Mouse (Mus musculus): ENCODE results near the gene Dnajb12. TPM values are rescaled to one million over a fixed set of nuclear protein-coding genes. Genes with fewer than 3 reads are reported as not detected.
A peak's percentile ranks its signal among the peaks of the same experiment; 100 is the strongest.

Gene Dnajb12
- polyA plus RNA-seq, 1 experiment from 2014 or later = 17.4 TPM

GRCm38 (mm10) chr10:59939081-59939480, 59.7 kb downstream of the Dnajb12 start:
- 67% methylated on average over 1 of the region's 1 CpGs for WGBS
- H3K36me3 ChIP-seq (ENCODE audit: control insufficient read depth, insufficient read depth, low read length) = no peaks in the 10 kb centered on the region
- TF ChIP-seq EP300 (optimal IDR thresholded peaks at IDR 0.05) (no peak), CTCF (IDR thresholded peaks at IDR 0.05; ENCODE audit: low read depth) (no peak)
- H3K27me3 ChIP-seq (ENCODE audit: control insufficient read depth, insufficient read depth, low read length) = no peaks in the 10 kb centered on the region
- no peak overlapping the region for H3K4me2 ChIP-seq (replicated peaks; ENCODE audit: low read depth)
- no peak overlapping the region for H3K9ac ChIP-seq (ENCODE audit: low read length)
- H3K9me3 ChIP-seq (ENCODE audit: control insufficient read depth, low read length) = no peaks in the 10 kb centered on the region
- H3K4me3 ChIP-seq (ENCODE audit: low read depth, low read length) = no peak overlapping the region
- no peak for ATAC-seq (ENCODE audit: low FRiP score, low TSS enrichment)
- DNase-seq (ENCODE audit: low spot score) = no peak
- H3K4me1 ChIP-seq (replicated peaks; ENCODE audit: control insufficient read depth, insufficient read depth) = peaks cover 9% of the 10 kb centered on the region; the same call in 1 of the 2 replicates
- no peak overlapping the region for H3K27ac ChIP-seq (replicated peaks)

GRCm38 (mm10) chr10:59942281-59942846, 63.0 kb downstream of the Dnajb12 start:
- Histone ChIP-seq H3K9me3 (ENCODE audit: control insufficient read depth, low read length) (no peaks in the 10 kb centered on the region), H3K27me3 (ENCODE audit: control insufficient read depth, insufficient read depth, low read length) (no peaks in the 10 kb centered on the region), H3K9ac (ENCODE audit: low read length) (peak overlapping the region; percentile 59), H3K4me2 (replicated peaks; ENCODE audit: low read depth) (peak overlapping the region; percentile 52), H3K4me3 (ENCODE audit: low read depth, low read length) (peak overlapping the region; percentile 25), H3K36me3 (ENCODE audit: control insufficient read depth, insufficient read depth, low read length) (no peaks in the 10 kb centered on the region), H3K4me1 (replicated peaks; ENCODE audit: control insufficient read depth, insufficient read depth) (peaks cover 9% of the 10 kb centered on the region; the same call in 1 of the 2 replicates), H3K27ac (replicated peaks) (peak overlapping the region; percentile 76)
- TF ChIP-seq CTCF (IDR thresholded peaks at IDR 0.05; ENCODE audit: low read depth) (no peak), EP300 (optimal IDR thresholded peaks at IDR 0.05) (no peak)
- ATAC-seq (ENCODE audit: low FRiP score, low TSS enrichment) (no peak), DNase-seq (ENCODE audit: low spot score) (no peak)
- WGBS = 43% methylated on average over 21 of the region's 21 CpGs

- TF ChIP-seq CTCF (IDR thresholded peaks at IDR 0.05; ENCODE audit: low read depth) (no peak), EP300 (optimal IDR thresholded peaks at IDR 0.05) (no peak)
- peak overlapping the region; percentile 52 for H3K4me2 ChIP-seq (replicated peaks; ENCODE audit: low read depth)
- H3K9ac ChIP-seq (ENCODE audit: low read length) = peak overlapping the region; percentile 59
- ATAC-seq (ENCODE audit: low FRiP score, low TSS enrichment) (peak; percentile 58), DNase-seq (ENCODE audit: low spot score) (peak; percentile 63)
- no peaks in the 10 kb centered on the region for H3K27me3 ChIP-seq (ENCODE audit: control insufficient read depth, insufficient read depth, low read length)
- H3K27ac ChIP-seq (replicated peaks) = peak overlapping the region; percentile 76
- WGBS = 3% methylated on average over 16 of the region's 16 CpGs
- H3K9me3 ChIP-seq (ENCODE audit: control insufficient read depth, low read length) = no peaks in the 10 kb centered on the region
- H3K4me3 ChIP-seq (ENCODE audit: low read depth, low read length) = peak overlapping the region; percentile 25
- H3K36me3 ChIP-seq (ENCODE audit: control insufficient read depth, insufficient read depth, low read length) = no peaks in the 10 kb centered on the region
- peaks cover 9% of the 10 kb centered on the region; the same call in 1 of the 2 replicates for H3K4me1 ChIP-seq (replicated peaks; ENCODE audit: control insufficient read depth, insufficient read depth)
Measured at GRCm38 (mm10) chr10:59942847-59943420, 63.6 kb downstream of the Dnajb12 start.

- ATAC-seq (ENCODE audit: low FRiP score, low TSS enrichment) (peak; percentile 92), DNase-seq (ENCODE audit: low spot score) (peak; percentile 96)
- H3K9ac ChIP-seq (ENCODE audit: low read length) = peak overlapping the region; percentile 59
- peak overlapping the region; percentile 52 for H3K4me2 ChIP-seq (replicated peaks; ENCODE audit: low read depth)
- H3K4me1 ChIP-seq (replicated peaks; ENCODE audit: control insufficient read depth, insufficient read depth) = peaks cover 9% of the 10 kb centered on the region; the same call in 1 of the 2 replicates
- H3K4me3 ChIP-seq (ENCODE audit: low read depth, low read length) = peak overlapping the region; percentile 25
- H3K27me3 ChIP-seq (ENCODE audit: control insufficient read depth, insufficient read depth, low read length) = no peaks in the 10 kb centered on the region
- WGBS = 16% methylated on average over 13 of the region's 13 CpGs
- H3K27ac ChIP-seq (replicated peaks) = peak overlapping the region; percentile 76
- no peaks in the 10 kb centered on the region for H3K9me3 ChIP-seq (ENCODE audit: control insufficient read depth, low read length)
- no peaks in the 10 kb centered on the region for H3K36me3 ChIP-seq (ENCODE audit: control insufficient read depth, insufficient read depth, low read length)
- TF ChIP-seq EP300 (optimal IDR thresholded peaks at IDR 0.05) (no peak), CTCF (IDR thresholded peaks at IDR 0.05; ENCODE audit: low read depth) (no peak)
Measured at GRCm38 (mm10) chr10:59943421-59943989, 64.1 kb downstream of the Dnajb12 start.

GRCm38 (mm10) chr10:59945416-59945815, 66.1 kb downstream of the Dnajb12 start:
- Histone ChIP-seq H3K27ac (replicated peaks) (no peak overlapping the region), H3K4me2 (replicated peaks; ENCODE audit: low read depth) (no peak overlapping the region), H3K4me1 (replicated peaks; ENCODE audit: control insufficient read depth, insufficient read depth) (peaks cover 12% of the 10 kb centered on the region), H3K4me3 (ENCODE audit: low read depth, low read length) (no peak overlapping the region), H3K36me3 (ENCODE audit: control insufficient read depth, insufficient read depth, low read length) (no peaks in the 10 kb centered on the region), H3K27me3 (ENCODE audit: control insufficient read depth, insufficient read depth, low read length) (no peaks in the 10 kb centered on the region), H3K9ac (ENCODE audit: low read length) (no peak overlapping the region), H3K9me3 (ENCODE audit: control insufficient read depth, low read length) (no peaks in the 10 kb centered on the region)
- no peak for TF ChIP-seq CTCF (IDR thresholded peaks at IDR 0.05; ENCODE audit: low read depth)
- TF ChIP-seq EP300 (optimal IDR thresholded peaks at IDR 0.05) = no peak
- DNase-seq (ENCODE audit: low spot score) (no peak), ATAC-seq (ENCODE audit: low FRiP score, low TSS enrichment) (no peak)
- WGBS = 83% methylated on average over 3 of the region's 3 CpGs

- Histone ChIP-seq H3K4me2 (replicated peaks; ENCODE audit: low read depth) (no peak overlapping the region), H3K27me3 (ENCODE audit: control insufficient read depth, insufficient read depth, low read length) (no peaks in the 10 kb centered on the region), H3K9ac (ENCODE audit: low read length) (no peak overlapping the region), H3K4me1 (replicated peaks; ENCODE audit: control insufficient read depth, insufficient read depth) (peaks cover 12% of the 10 kb centered on the region), H3K27ac (replicated peaks) (no peak overlapping the region), H3K9me3 (ENCODE audit: control insufficient read depth, low read length) (no peaks in the 10 kb centered on the region), H3K4me3 (ENCODE audit: low read depth, low read length) (no peak overlapping the region), H3K36me3 (ENCODE audit: control insufficient read depth, insufficient read depth, low read length) (no peaks in the 10 kb centered on the region)
- no peak for ATAC-seq (ENCODE audit: low FRiP score, low TSS enrichment)
- DNase-seq (ENCODE audit: low spot score) = no peak
- TF ChIP-seq EP300 (optimal IDR thresholded peaks at IDR 0.05) = no peak
- no peak for TF ChIP-seq CTCF (IDR thresholded peaks at IDR 0.05; ENCODE audit: low read depth)
- WGBS = 98% methylated on average over 5 of the region's 5 CpGs
Measured at GRCm38 (mm10) chr10:59946362-59946761, 67.0 kb downstream of the Dnajb12 start.

Measured in stomach, postnatal 0 days (tissue).